Mouse (Mus musculus) 416B (cell line): Measurements from ENCODE around the gene Tmem175.
A peak's percentile ranks its signal among the peaks of the same experiment; 100 is the strongest.

Experiments used
- DNase-seq: peaks from one replicate; pipeline ENCODE4 v3.0.0; 2011; ENCODE audit warnings: low read depth

The Tmem175 gene

DNA sequence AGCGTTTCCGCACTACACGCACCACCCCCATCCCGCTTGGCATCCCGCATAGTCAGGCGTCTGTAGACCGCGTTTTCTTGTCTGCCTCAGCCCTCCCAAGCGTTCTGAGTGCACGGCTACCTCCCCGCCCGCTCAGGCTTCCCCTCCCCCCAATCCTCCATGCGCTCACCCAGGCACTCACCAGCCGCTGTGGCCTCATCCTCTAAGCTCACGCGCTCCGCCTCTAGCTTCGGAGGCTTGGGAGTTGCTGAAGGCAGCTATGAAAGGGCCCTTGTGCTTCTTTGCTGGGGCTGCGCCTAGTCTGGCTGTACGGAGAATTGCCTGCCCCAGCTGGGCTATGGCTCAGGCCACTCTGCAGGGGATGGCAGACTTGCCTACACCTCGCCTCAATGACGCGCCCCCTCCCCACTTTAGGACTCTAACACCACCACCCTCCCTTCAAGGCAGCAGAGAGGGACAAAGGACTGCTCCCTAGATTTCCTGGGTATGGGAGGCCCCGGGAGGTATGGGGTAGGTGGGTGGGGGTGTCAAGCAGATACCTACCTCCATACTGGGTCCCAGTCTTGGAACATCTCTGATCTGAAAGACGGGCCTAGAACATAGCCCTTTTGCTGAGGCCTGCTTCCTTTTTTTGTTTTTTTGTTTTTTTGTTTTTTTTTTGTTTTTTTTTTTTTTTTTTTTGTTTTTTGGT, 48.2 kb downstream of the Tmem175 start:
- no peak for DNase-seq

DNA sequence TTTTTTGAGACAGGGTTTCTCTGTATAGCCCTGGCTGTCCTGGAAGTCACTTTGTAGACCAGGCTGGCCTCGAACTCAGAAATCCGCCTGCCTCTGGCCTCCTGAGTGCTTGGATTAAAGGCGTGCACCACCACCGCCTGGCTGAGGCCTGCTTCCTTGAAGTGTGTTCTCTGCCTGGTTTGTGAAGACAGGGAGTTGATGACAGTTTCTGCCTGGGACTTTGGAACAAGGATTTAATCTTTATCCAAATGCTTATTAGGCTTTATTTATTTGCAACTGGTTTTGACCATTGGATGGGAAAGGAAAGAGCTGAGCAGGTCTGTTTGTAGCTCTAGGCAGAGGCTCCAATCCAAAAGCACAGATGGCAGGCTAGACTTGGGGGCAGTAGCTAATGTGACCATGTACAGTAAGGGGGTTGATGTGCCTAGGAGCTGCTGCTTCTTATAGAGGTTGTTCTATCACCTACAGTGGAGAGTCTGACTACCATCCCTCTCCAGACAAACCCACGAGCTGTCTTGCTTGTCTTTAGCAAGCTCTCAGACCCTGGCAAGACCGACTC, 48.8 kb downstream of the Tmem175 start:
- no peak for DNase-seq

DNA sequence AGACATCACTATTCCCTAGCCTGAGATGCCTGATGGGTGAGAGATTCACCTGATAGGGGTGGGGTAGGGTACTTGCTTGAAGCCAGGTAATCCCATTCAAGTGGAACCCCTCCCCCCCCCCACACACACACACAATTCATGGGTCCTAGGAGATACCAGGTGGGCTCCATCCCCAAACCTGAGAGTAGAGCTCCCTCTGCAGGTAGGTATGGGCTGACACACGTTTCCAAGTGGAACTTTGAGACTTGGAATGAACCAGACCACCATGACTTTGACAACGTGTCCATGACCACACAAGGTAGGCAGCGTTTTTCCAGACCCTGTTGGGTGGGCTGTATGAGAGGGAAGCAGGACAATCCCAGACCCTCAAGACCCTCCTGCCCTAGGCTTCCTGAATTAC, 50.3 kb downstream of the Tmem175 start:
- DNase-seq: no peak

DNA sequence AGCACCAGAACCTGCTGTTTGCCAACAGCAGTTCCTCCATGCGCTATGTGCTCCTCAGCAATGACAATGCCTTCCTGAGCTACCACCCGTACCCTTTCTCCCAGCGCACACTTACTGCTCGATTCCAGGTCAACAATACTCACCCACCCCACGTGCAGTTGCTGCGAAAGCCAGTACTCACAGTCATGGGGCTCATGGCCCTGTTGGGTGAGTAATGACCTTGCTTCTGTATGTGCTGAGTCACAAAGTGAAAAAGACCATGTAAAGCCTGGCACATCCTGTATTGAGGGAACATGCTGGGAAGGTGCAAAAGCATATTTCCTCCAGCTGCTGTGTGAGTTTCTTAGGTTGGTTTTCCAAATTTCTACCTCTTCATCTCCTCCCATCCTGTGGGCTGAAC, 51.3 kb downstream of the Tmem175 start:
- peak; percentile 41 for DNase-seq

DNA sequence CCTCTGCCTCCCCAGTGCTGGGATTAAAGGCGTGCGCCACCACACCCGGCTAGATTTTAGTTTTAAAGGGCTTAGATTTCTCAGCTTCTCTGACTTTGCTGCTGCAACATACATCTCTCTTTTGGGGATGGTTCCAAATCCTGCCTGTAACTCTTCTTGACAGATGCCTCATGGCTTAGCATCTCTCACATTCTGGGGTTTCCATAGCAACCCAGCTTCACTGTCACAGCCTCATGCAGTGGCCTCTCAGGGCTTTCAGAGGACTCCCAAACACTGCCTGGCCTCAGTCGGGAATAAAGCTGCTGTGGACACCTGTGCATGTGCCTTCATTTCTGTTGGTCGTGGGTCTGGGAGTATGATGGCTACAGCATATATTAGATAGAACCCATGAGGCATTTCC, 59.5 kb downstream of the Tmem175 start:
- DNase-seq: no peak

DNA sequence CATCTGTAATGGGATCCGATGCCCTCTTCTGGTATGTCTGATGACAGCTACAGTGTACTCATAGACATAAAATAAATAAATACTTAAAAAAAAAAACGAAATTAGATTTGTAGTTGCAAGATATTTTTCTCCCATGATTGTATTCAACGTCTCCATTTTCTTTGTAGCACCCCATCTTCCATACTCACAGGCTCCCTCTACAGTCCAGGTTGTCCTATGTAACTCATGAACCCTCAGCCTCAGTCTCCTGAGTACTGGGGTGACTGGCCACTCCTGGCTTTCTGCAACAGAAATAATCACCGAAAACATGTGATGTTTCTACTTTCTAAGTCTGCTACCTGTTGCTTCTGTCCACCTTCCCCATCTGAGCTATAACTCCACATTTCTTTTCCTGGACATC, 61.6 kb downstream of the Tmem175 start:
- DNase-seq: peak; percentile 52

DNA sequence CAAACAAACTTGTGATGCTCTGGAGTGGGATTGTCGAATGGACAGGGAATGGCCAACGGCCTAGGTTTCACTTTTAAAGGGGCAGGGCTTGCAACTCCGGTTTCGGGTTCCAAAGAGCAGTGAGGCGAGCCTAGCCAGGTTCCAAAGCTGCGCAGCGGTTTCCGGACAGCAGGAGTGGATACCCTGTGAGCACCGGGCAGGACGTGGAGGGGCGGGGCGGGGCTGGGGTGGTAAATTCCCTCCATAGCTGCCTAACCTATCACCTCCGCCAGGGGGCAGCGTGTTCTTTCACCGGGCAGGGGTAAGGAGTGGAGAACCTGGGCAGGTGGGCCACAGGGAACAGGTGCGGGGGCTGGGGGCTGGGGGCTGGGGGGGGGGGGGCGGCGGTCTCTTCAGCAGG, 62.7 kb downstream of the Tmem175 start, which contains the start of gene Fgfrl1:
Gene Fgfrl1 (plus strand): TSS at position 112 of the 400 bp plus-strand sequence.
- DNase-seq: peak; percentile 69

DNA sequence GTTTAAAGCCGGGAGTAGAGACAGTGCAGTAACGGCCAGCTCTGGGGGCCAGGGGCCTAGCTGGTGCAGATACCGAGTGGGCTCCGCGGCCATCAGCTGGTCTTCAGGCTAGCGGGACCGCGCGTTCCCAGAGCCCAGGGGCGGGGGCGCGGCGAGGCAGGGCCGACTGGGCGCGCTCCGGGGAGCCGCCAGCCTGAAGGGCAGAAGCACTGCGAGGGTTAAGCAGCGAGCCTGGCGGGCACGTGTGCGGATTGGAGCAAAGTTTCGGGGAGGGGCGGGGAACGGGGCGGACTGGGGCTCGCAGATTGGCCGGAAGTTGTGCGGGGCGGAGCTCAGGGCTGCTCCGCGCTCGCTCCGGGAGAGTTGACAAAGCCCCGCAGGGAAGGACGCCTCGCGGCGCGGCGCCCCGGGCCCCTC, 64.3 kb downstream of the Tmem175 start:
- DNase-seq: peak; percentile 81

DNA sequence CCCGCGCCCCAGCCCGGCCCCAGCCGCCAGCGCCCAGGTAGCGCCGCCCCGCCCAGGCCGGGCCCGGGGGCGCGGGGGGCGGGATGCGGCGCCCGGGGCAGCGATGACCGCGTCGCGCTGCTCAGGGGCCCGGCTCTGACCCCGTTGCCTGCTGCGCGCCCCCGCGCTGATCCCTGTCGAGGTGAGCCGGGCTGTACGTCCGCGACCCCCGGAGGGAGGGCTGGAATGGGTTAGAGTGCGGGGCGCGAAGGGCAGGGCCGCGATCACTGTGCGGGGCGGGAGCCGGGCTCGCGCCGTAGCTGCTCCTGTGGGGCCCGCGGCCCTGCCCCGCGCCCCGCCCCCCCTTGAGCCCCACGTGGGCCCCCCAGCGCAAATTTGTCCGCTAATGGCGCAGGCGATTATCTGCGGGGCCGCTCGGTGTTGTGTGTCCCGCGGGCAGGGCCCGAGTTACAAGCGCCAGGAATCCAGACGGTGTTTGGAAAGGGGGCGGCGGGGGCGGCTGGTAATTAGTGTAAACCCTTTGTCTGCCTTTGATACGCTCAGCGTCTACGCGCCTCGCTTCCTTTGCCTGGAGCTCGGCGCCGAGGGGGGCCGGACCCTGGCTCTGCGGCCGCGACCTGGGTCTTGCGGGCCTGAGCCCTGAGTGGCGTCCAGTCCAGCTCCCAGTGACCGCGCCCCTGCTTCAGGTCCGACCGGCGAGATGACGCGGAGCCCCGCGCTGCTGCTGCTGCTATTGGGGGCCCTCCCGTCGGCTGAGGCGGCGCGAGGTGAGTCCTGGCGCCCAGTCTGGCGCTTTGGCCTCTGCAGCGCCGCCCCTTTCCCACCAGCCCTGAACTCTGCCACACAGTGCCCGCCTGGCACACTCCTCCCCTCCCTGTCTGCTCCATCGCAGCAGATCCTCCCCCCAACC, 65.0 kb downstream of the Tmem175 start:
- DNase-seq: no peak

DNA sequence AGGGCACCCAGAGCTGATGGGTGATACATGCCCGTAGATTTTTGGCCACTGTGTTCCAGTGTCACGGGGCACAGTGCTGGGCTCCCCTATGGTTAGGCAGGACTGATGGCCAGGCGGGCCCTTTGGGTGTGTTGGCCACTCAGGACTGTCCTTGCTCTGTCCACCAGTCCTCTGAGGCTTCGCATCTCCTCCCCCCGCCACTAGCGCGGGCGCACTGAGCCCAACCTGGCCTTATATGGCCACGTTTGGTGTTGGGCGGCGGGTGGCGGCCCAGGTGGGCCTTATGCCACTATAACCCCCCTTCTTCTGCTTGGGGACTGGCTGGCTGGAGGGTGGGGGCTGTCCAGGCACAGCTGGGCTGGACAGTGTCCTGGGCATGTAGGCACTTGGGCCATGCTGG, 66.3 kb downstream of the Tmem175 start:
- DNase-seq: no peak

DNA sequence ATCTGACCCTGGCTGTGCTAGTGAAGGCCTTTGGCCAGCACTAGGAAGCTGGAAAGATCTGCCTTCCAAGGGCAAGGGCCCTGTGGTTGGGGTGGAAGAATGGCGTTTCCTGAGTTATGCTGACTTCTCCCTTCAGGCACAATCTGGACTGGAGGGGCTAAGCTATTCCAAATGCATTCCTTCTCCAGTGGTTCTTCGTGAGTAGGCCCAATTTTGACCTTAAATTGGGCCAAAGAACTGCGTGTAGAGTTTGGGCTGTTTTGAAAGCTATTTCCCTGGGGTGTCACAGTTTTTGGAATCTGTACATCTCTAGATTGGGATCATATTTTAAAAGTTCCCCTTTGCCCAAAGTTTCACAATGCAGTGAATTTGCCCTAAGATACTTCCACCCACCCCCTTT, 67.0 kb downstream of the Tmem175 start:
- DNase-seq: no peak

DNA sequence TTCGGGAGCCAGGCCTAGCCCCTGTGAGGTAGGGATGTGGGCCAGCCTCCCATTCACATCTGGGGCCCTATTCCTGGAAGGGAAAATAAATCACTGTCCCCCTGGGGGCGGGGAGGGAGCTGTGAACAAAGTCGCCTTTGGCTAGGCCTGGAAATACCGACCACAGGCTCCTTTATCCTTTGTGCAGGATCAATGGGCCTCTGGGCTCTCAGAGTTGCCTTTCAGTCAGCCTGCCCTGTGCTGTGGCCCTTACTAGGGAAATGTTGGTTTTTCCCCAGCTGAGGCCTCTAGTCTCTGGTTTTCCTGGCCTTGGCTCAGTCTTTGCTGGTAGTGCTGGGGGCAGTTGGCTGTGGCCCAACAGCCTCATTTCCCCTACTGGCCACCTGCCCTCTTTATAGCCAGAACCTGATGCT, 67.8 kb downstream of the Tmem175 start:
- DNase-seq: peak; percentile 11
